Mouse (Mus musculus) heart, postnatal 0 days (tissue): Measurements from ENCODE around the gene 2210407C18Rik.

Source experiments
- CTCF ChIP-seq: IDR thresholded peaks from 2 replicates; pipeline ENCODE4 v1.5.1; 2016; ENCODE audit warnings: antibody characterized with exemption, control low read depth, low read depth
- EP300 ChIP-seq: IDR thresholded peaks from 2 replicates; pipeline ENCODE4 v1.6.1; 2016; ENCODE audit warnings: antibody characterized with exemption, low read depth

GRCm38 (mm10) chr11:58641057-58641456 is 25.2 kb upstream of the 2210407C18Rik start:
- TF ChIP-seq CTCF = no peak
- no peak for TF ChIP-seq EP300
